Mouse (Mus musculus): Measurements from ENCODE around the gene Tctn1. TPM values are rescaled to one million over a fixed set of nuclear protein-coding genes. Genes with fewer than 3 reads are reported as not detected.

Gene Tctn1
- total RNA-seq (2021) = 10 to 100 TPM; 16.4 to 17.8 TPM

DNA sequence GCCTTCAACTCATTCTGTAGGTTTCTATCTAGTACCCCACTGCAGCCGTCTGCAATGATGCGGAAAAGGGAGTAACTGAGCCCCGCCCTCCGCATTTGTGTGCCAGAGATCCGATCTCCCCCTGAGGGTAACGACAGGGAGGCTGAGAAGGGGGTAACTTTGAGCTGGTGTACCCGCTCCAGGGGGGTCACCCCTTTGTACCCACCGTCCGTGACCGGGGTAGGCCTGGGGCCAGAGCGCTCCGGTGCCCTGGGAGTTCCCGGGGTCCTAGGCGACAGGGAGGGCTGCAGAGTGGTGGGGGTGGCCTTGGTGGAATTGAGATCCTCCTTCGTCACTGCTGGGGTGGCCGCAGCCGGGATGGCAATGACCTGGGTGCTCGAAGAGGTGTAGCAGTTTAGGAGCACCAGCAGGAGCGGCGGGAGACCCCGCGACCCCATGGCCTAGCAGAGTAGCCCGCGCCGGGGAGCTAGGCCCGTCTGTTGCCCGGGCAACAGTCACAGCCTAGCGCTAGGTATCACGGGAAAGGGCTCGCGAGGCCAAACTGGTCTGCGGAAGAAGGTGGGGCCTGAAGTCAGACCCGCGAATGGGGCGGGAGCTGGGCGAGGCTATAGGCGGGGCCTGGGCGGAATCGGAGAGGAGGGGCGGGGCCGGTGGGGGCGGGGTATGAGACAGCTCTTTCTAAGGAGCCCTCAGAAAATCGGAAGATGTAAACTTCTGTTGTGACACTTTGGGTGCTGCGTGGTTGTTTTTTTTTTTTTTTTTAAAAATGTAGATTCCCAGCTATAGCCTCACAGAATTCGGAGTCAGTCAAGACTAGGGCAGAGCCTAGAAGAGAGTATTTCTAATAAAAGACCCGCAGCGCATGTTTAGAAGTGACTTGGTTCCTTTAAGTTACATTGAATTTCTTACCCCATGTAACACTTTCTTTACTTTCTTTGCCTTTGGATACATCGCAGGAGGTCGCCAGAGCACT, at the start of gene Tctn1:
TSS of gene Tctn1 (minus strand) at position 528 of the 973 bp plus-strand sequence.
- intact Hi-C loops (cut with DNase I) = no loop called here
- peak; percentile 95 for DNase-seq

- no peak for DNase-seq
- intact Hi-C loops (cut with DNase I) = no loop called here
Observed at GRCm38 (mm10) chr5:122312942-122313684, 48.9 kb upstream of the Tctn1 start.

- intact Hi-C loops (cut with DNase I) = no loop called here
- DNase-seq = no peak
Observed at GRCm38 (mm10) chr5:122312346-122312745, 48.1 kb upstream of the Tctn1 start.

DNA sequence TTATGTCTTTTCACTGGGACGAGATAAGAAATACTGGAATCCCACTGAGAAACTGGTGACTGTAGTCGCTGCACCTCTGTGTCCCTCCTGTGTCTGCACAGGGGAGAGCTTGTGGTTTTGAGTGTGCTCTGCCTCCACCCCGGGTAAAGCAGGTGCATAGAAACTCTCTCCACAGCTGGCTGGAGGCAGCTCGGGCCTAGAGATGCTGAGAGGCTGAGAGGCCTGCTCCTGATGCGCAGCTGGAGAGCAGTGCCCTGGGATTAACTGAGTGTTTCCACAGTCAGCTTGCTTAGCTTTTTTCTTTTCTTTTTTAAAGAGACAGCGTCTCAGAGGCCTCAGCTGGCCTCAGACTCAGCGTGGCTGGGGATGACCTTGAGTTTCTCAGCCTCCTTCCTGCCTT, 47.4 kb upstream of the Tctn1 start:
- intact Hi-C loops (cut with DNase I) = no loop called here
- no peak for DNase-seq

DNA sequence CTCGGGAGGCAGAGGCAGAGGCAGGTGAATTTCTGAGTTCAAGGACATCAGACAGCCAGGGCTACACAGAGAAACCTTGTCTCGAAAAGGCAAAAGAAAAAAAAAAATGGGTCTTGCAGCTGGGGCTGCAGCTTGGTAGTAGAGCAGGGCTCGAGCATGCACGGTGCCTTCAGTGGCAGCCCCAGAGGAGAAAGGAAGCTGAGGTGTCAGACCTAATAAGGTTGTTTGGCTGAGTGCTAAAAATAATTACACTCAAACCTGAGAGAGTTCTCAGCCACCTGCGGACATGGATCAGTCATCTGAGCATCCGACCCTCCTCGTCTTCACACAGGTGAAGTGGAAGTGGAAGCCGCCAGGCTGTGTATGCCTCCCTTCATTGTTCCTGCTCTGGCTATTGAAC, 46.4 kb upstream of the Tctn1 start:
- intact Hi-C loops (cut with DNase I) = no loop called here
- no peak for DNase-seq

- no peak for DNase-seq
- intact Hi-C loops (cut with DNase I) = no loop called here
Observed at GRCm38 (mm10) chr5:122306536-122306935, 42.3 kb upstream of the Tctn1 start.

GRCm38 (mm10) chr5:122305472-122305871, 41.2 kb upstream of the Tctn1 start:
- DNase-seq = no peak
- intact Hi-C loops (cut with DNase I) = no loop called here

DNA sequence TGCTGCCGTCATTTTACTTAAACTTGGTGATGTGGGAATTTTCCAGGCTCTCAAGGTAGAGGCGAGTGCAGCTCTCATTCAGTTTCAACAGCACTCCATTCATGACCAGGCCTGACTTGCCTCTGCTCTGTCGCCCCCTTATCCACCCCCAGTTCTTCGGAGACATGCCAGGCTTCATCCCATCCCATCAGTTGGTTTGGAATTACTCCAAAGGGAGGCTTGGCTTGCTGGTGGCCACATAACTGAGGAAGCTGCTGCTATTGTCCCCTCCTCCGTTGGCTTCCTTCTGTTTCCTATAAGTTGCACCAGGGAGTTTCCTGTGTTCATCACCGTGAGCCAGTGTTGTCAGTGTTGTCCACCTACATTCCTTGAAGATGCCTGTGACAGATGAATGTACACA, 40.3 kb upstream of the Tctn1 start:
- intact Hi-C loops (cut with DNase I) = no loop called here
- peak; percentile 37 for DNase-seq

GRCm38 (mm10) chr5:122303937-122304336, 39.7 kb upstream of the Tctn1 start:
- DNase-seq = no peak
- intact Hi-C loops (cut with DNase I) = no loop called here

- intact Hi-C loops (cut with DNase I) = no loop called here
- DNase-seq = no peak
Observed at GRCm38 (mm10) chr5:122302810-122303745, 38.8 kb upstream of the Tctn1 start.

- no peak for DNase-seq
- intact Hi-C loops (cut with DNase I) = no loop called here
Observed at GRCm38 (mm10) chr5:122300071-122300518, 35.8 kb upstream of the Tctn1 start.

GRCm38 (mm10) chr5:122295113-122295935, 31.1 kb upstream of the Tctn1 start:
- DNase-seq = no peak
- intact Hi-C loops (cut with DNase I) = no loop called here

GRCm38 (mm10) chr5:122294219-122294735, 30.0 kb upstream of the Tctn1 start:
- no peak for DNase-seq

GRCm38 (mm10) chr5:122293131-122293530, 28.9 kb upstream of the Tctn1 start:
- no peak for DNase-seq

More at GRCm38 (mm10) chr5:122294219-122294735, 30.0 kb upstream of the Tctn1 start:
- intact Hi-C loops (cut with DNase I) = no loop called here

GRCm38 (mm10) chr5:122291553-122292339, 27.5 kb upstream of the Tctn1 start:
- intact Hi-C loops (cut with DNase I) = no loop called here
- DNase-seq = no peak

More at GRCm38 (mm10) chr5:122293131-122293530, 28.9 kb upstream of the Tctn1 start:
- intact Hi-C loops (cut with DNase I) = no loop called here

DNA sequence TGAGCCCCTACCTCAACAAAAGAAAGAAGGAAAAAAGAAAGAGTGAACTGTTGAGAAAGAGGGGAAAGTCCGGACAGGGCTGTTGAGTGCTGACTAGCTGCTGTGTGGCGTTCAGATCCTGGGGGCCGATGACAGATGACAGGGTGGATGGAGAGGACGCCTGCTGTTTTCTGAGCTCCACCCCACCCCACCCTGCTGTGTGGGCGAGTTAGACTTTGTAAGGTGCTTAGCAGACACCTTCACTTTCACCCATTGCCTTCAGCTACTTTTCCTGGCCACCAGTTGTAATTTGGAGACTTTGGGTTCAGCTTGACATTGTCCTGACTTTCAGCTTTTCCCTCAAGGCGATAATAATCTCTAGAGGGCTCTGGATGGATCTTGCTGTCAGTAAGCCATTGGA, 26.9 kb upstream of the Tctn1 start:
- DNase-seq = no peak
- intact Hi-C loops (cut with DNase I) = no loop called here

DNA sequence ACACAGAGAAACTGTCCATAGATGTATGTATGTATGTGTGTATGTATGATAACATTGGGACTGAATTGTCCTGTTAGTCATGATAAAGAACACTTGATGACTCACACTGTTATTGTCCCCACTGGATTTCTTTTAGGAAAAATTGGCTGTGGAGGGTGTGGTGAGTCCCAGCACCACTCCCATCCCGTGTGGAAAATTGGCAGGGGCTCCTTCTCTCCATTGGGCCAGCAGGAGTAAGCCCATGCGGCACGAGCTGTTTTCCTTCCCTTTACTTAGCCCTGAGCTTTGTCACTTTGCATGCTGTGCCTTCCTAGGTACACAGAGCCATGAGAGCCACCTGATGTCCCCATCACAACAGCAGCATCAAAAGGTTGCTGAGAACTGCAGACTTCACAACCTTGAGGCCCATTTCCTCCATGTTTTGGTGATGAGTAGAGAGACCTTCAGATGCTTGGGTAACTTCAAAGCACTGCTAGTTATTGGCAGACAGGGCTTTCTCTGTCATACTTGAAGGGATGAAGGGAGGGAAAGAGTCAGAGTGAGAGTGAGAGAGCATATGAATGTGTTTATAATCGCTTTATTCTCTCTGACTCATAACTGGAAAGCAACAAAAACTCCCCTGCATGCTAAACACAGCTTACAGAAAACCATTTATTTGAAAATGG, 24.0 kb upstream of the Tctn1 start:
- no peak for DNase-seq
- intact Hi-C loops (cut with DNase I) = no loop called here

DNA sequence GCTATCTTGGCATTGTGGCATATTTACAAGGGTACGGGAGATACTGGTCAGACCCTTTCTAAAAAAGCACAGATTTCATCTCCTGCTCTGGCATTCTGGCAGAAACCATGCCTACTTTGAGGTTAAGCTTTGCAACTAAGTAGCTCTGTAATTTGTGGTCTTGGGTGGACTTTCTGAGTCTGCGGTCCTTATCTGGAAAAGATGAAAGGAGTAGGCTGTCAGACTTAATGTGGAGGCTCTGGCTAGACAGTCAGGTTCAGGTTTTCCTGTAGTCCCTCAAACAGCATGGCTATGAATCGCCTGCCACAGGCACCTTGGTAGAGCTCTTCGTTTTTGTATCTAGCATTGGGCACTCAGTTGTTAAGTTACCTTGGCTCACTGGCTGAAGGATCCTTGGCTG, 22.8 kb upstream of the Tctn1 start:
- intact Hi-C loops (cut with DNase I) = no loop called here
- no peak for DNase-seq

Data from left cerebral cortex, postnatal 4 days (tissue).